16 mouse cellular contexts compared by ENCODE assay signal in genomic region chr9:96729537-96730310, GRCm38 (mm10). TPM values are rescaled to one million over a fixed set of nuclear protein-coding genes. Genes with fewer than 3 reads are reported as not detected.
A peak's percentile ranks its signal among the peaks of the same experiment; 100 is the strongest.
DNase-seq lines count a peak whose midpoint lies in the region; ATAC-seq and TF ChIP-seq lines count a peak whose summit lies in the region.
"Had no signal": no experiment of that assay in that cellular context is flagged by ENCODE, and none has a peak within 500 bp of the region (broad histone marks: within the 10 kb centered on the region; RNA-seq: fewer than 3 reads in every experiment).

No protein-coding gene starts in this region.

- WGBS in heart, embryonic 15.5 days = 69% methylated on average over 10 of the region's 10 CpGs
- 66% methylated on average over 10 of the region's 10 CpGs for WGBS in forebrain, postnatal 0 days
- WGBS in intestine, embryonic 16.5 days = 74% methylated on average over 10 of the region's 10 CpGs

- H3K4me3 ChIP-seq in heart, embryonic 15.5 days = no peak overlapping the region
- H3K4me3 ChIP-seq in forebrain, postnatal 0 days (ENCODE audit: low read depth, low read length) = peak overlapping the region; percentile 36
- no peak overlapping the region for H3K4me3 ChIP-seq in intestine, embryonic 16.5 days (ENCODE audit: low read length)
- H3K4me3 ChIP-seq: erythroblast, embryonic 14.5 days; heart, adult 2 months; myocyte had no signal

- TF ChIP-seq CTCF in forebrain, postnatal 0 days (IDR thresholded peaks at IDR 0.05; ENCODE audit: low read depth) = no peak

- H3K4me2 ChIP-seq in heart, embryonic 15.5 days = no peak overlapping the region
- H3K4me2 ChIP-seq in forebrain, postnatal 0 days (ENCODE audit: low read depth) = peak overlapping the region; percentile 60
- H3K4me2 ChIP-seq in intestine, embryonic 16.5 days (ENCODE audit: low read depth, low read length) = no peak overlapping the region

- peak overlapping the region; percentile 51; the same call in 1 of the 2 replicates for H3K27ac ChIP-seq in heart, embryonic 15.5 days
- H3K27ac ChIP-seq in forebrain, postnatal 0 days (ENCODE audit: low read depth, low read length) = peak overlapping the region; percentile 96
- H3K27ac ChIP-seq in intestine, embryonic 16.5 days (ENCODE audit: low read length) = no peak overlapping the region
- H3K27ac ChIP-seq: heart, adult 2 months had no signal

- H3K4me1 ChIP-seq in heart, embryonic 15.5 days (replicated peaks) = peaks cover 59% of the 10 kb centered on the region
- H3K4me1 ChIP-seq in forebrain, postnatal 0 days (ENCODE audit: insufficient read depth) = peaks cover 18% of the 10 kb centered on the region; the same call in 1 of the 2 replicates
- H3K4me1 ChIP-seq in intestine, embryonic 16.5 days (ENCODE audit: control insufficient read depth, insufficient read depth, low read length) = no peaks in the 10 kb centered on the region

- no peak for DNase-seq in heart, adult 8-10 months (ENCODE audit: low spot score)
- DNase-seq in right cerebral cortex, postnatal 4 days = peak; percentile 51
- no peak for DNase-seq in right cerebral cortex, postnatal 25 days
- peak; percentile 75 for DNase-seq in forebrain, postnatal 0 days
- peak; percentile 55 for DNase-seq in telencephalon, adult 2 months (ENCODE audit: low read depth, low spot score)
- DNase-seq in yolk sac, embryonic 10.5 days (ENCODE audit: low spot score) = no peak
- DNase-seq: adrenal gland, postnatal 14 days; cerebellum, postnatal 14 days; heart, adult 2 months; kidney, postnatal 14 days; spleen, adult 18-20 months; thymus, postnatal 4 days had no signal

- H3K36me3 ChIP-seq in heart, embryonic 15.5 days = no peaks in the 10 kb centered on the region
- H3K36me3 ChIP-seq in forebrain, postnatal 0 days (ENCODE audit: insufficient read depth) = no peaks in the 10 kb centered on the region
- no peaks in the 10 kb centered on the region for H3K36me3 ChIP-seq in intestine, embryonic 16.5 days (ENCODE audit: control insufficient read depth, insufficient read depth, low read length)

- H3K27me3 ChIP-seq in heart, embryonic 15.5 days = no peaks in the 10 kb centered on the region
- H3K27me3 ChIP-seq in forebrain, postnatal 0 days (ENCODE audit: insufficient read depth, low read length) = no peaks in the 10 kb centered on the region
- no peaks in the 10 kb centered on the region for H3K27me3 ChIP-seq in intestine, embryonic 16.5 days (replicated peaks; ENCODE audit: control insufficient read depth, insufficient read depth, low read length)

- no peak overlapping the region for H3K9ac ChIP-seq in heart, embryonic 15.5 days
- peak overlapping the region; percentile 57 for H3K9ac ChIP-seq in forebrain, postnatal 0 days
- no peak overlapping the region for H3K9ac ChIP-seq in intestine, embryonic 16.5 days (ENCODE audit: low read depth, low read length)

- no peak for ATAC-seq in heart, embryonic 15.5 days (replicated peaks; ENCODE audit: insufficient number of reproducible peaks, insufficient read depth, low FRiP score, low read depth)
- no peak for ATAC-seq in forebrain, postnatal 0 days
- no peak for ATAC-seq in intestine, embryonic 16.5 days

- no peaks in the 10 kb centered on the region for H3K9me3 ChIP-seq in heart, embryonic 15.5 days (replicated peaks)
- no peaks in the 10 kb centered on the region for H3K9me3 ChIP-seq in forebrain, postnatal 0 days (ENCODE audit: low read length)
- H3K9me3 ChIP-seq in intestine, embryonic 16.5 days (ENCODE audit: control insufficient read depth, low read length) = no peaks in the 10 kb centered on the region

RNA-seq across cellular contexts. Expression of gene Zbtb38, which starts 22.9 kb away (rescaled TPM):
- polyA plus RNA-seq in heart, embryonic 15.5 days (2015; fragmentation: Nextera tagmentation; extraction: Ambion mirVana) = 28.7 and 29.8 TPM in 2 replicates
- 10 to 100 TPM; 38.8 to 42.4 (median 40.8) TPM for total RNA-seq in heart, adult 8-10 months (2022)
- 57.6 and 68.3 TPM in 2 replicates for total RNA-seq in forebrain, postnatal 0 days (2014; rRNA removed)
- polyA plus RNA-seq in forebrain, postnatal 0 days (2015; fragmentation: Nextera tagmentation; extraction: Ambion mirVana) = 31.8 and 44.2 TPM in 2 replicates
- 20.3 and 20.6 TPM in 2 replicates for polyA plus RNA-seq in intestine, embryonic 16.5 days (2015; fragmentation: Nextera tagmentation; extraction: Ambion mirVana)

Comparison
In these comparisons a context has a peak if more than half of its experiments do, and no peak if none do; other contexts are left out.
1. DNase-seq: peak in right cerebral cortex, postnatal 4 days (single experiment), forebrain, postnatal 0 days (single experiment) and telencephalon, adult 2 months (single experiment); none in heart, adult 8-10 months (single experiment), right cerebral cortex, postnatal 25 days (single experiment) and yolk sac, embryonic 10.5 days (single experiment).